Comparison of ENCODE assay signal across 9 mouse cellular contexts in genomic region chr7:19160115-19160514, GRCm38 (mm10). TPM values are rescaled to one million over a fixed set of nuclear protein-coding genes. Genes with fewer than 3 reads are reported as not detected.
DNase-seq lines count a peak whose midpoint lies in the region; ATAC-seq and TF ChIP-seq lines count a peak whose summit lies in the region.
"Had no signal": no experiment of that assay in that cellular context is flagged by ENCODE, and none has a peak within 500 bp of the region (broad histone marks: within the 10 kb centered on the region; RNA-seq: fewer than 3 reads in every experiment).

No protein-coding gene starts in this region.

- intact Hi-C loops in left cerebral cortex, adult 2 months (cut with DNase I) = no loop called here

- peaks cover 3% of the 10 kb centered on the region; the same call in 1 of the 2 replicates for H3K36me3 ChIP-seq in embryonic facial prominence, embryonic 13.5 days
- peaks cover 3% of the 10 kb centered on the region; the same call in 1 of the 2 replicates for H3K36me3 ChIP-seq in midbrain, postnatal 0 days (ENCODE audit: insufficient read depth, low read length)

- H3K4me1 ChIP-seq in embryonic facial prominence, embryonic 13.5 days = peaks cover 46% of the 10 kb centered on the region
- peaks cover 11% of the 10 kb centered on the region; the same call in 1 of the 2 replicates for H3K4me1 ChIP-seq in midbrain, postnatal 0 days (ENCODE audit: insufficient read depth, low read length)

- no peak for TF ChIP-seq CTCF in left cerebral cortex, adult 2 months (IDR thresholded peaks at IDR 0.05)
- no peak for TF ChIP-seq CTCF in midbrain, postnatal 0 days (IDR thresholded peaks at IDR 0.05)

- no peaks in the 10 kb centered on the region for H3K9me3 ChIP-seq in embryonic facial prominence, embryonic 13.5 days
- no peaks in the 10 kb centered on the region for H3K9me3 ChIP-seq in midbrain, postnatal 0 days (ENCODE audit: low read length)

- no peak for DNase-seq in left cerebral cortex, adult 2 months (ENCODE audit: extremely low spot score in 1 of 2, low spot score in 2 of 2)
- DNase-seq in left cerebral cortex, adult 8-10 months (ENCODE audit: low spot score in 2 of 2) = no peak
- DNase-seq in kidney, postnatal 4 days = peak; percentile 66 to 76
- peak; percentile 47 for DNase-seq in midbrain, postnatal 0 days (ENCODE audit: low spot score)
- no peak for DNase-seq in left cerebral cortex, adult 11 months (ENCODE audit: low spot score)
- DNase-seq in gastrocnemius, postnatal 10 days = no peak
- no peak for DNase-seq in cerebellum, adult 9-11 months

- WGBS in embryonic facial prominence, embryonic 13.5 days = under 1% methylated on average over 20 of the region's 20 CpGs
- WGBS in midbrain, postnatal 0 days = 3% methylated on average over 20 of the region's 20 CpGs

- H3K27me3 ChIP-seq in embryonic facial prominence, embryonic 13.5 days = peaks cover 56% of the 10 kb centered on the region
- H3K27me3 ChIP-seq in midbrain, postnatal 0 days (ENCODE audit: insufficient read depth, low read length) = peaks cover 9% of the 10 kb centered on the region; the same call in 1 of the 2 replicates

- peak overlapping the region; percentile 6; the same call in 1 of the 2 replicates for H3K4me3 ChIP-seq in left cerebral cortex, adult 2 months
- peak overlapping the region; percentile 43 for H3K4me3 ChIP-seq in embryonic facial prominence, embryonic 13.5 days
- peak overlapping the region; percentile 23 for H3K4me3 ChIP-seq in midbrain, postnatal 0 days (ENCODE audit: low read depth, low read length)

- ATAC-seq in embryonic facial prominence, embryonic 13.5 days (ENCODE audit: insufficient number of reproducible peaks, insufficient read depth, low FRiP score, low TSS enrichment, low read depth) = peak; percentile 40
- peak; percentile 48 for ATAC-seq in midbrain, postnatal 0 days (ENCODE audit: low FRiP score)

- no peak overlapping the region for H3K27ac ChIP-seq in left cerebral cortex, adult 2 months
- H3K27ac ChIP-seq in embryonic facial prominence, embryonic 13.5 days = no peak overlapping the region
- H3K27ac ChIP-seq in midbrain, postnatal 0 days (ENCODE audit: low read depth, low read length) = no peak overlapping the region

- peak overlapping the region; percentile 52; the same call in 1 of the 2 replicates for H3K9ac ChIP-seq in embryonic facial prominence, embryonic 13.5 days
- H3K9ac ChIP-seq in midbrain, postnatal 0 days (replicated peaks; ENCODE audit: low read length, poor library complexity, severe bottlenecking) = peak overlapping the region; percentile 37

- H3K4me2 ChIP-seq in embryonic facial prominence, embryonic 13.5 days = peak overlapping the region; percentile 68
- peak overlapping the region; percentile 57 for H3K4me2 ChIP-seq in midbrain, postnatal 0 days (ENCODE audit: low read depth, low read length, poor library complexity, severe bottlenecking)

RNA-seq across cellular contexts. Expression of gene Gipr, which starts 5.8 kb away (rescaled TPM):
- 1 to 10 TPM; 1.8 to 1.9 TPM for total RNA-seq in left cerebral cortex, adult 2 months (2021)
- 1 to 10 TPM; 1.2 to 2.5 (median 1.5) TPM for total RNA-seq in left cerebral cortex, adult 8-10 months (2022)
- 0.37 and 0.56 TPM in 2 replicates for polyA plus RNA-seq in embryonic facial prominence, embryonic 13.5 days (2015; fragmentation: Nextera tagmentation; extraction: Ambion mirVana)
- total RNA-seq in midbrain, postnatal 0 days (2014; rRNA removed) = 2.3 and 7.4 TPM in 2 replicates
- polyA plus RNA-seq in midbrain, postnatal 0 days (2015; fragmentation: Nextera tagmentation; extraction: Ambion mirVana) = 1.7 and 2.3 TPM in 2 replicates
- total RNA-seq in gastrocnemius, postnatal 10 days (2021) = under 1 TPM in 1 of 2 experiments, not detected in 1; 0.14 TPM
- total RNA-seq: neutrophil, adult 5-6 weeks had no signal

RNA-seq across cellular contexts. Expression of gene Snrpd2, which starts 10.6 kb away (rescaled TPM):
- total RNA-seq in left cerebral cortex, adult 2 months (2021) = 10 to 100 TPM; 69.8 to 73.3 TPM
- 10 to 100 TPM; 73.5 to 79.4 (median 76.1) TPM for total RNA-seq in left cerebral cortex, adult 8-10 months (2022)
- polyA plus RNA-seq in embryonic facial prominence, embryonic 13.5 days (2015; fragmentation: Nextera tagmentation; extraction: Ambion mirVana) = 137 and 167 TPM in 2 replicates
- total RNA-seq in midbrain, postnatal 0 days (2014; rRNA removed) = 31.4 and 36.7 TPM in 2 replicates
- polyA plus RNA-seq in midbrain, postnatal 0 days (2015; fragmentation: Nextera tagmentation; extraction: Ambion mirVana) = 115 and 116 TPM in 2 replicates
- total RNA-seq in gastrocnemius, postnatal 10 days (2021) = 10 to 100 TPM; 72.9 to 77.4 TPM

RNA-seq across cellular contexts. Expression of gene Qpctl, which starts 11.0 kb away (rescaled TPM):
- 10 to 100 TPM; 14.8 to 16.3 TPM for total RNA-seq in left cerebral cortex, adult 2 months (2021)
- 10 to 100 TPM; 16.5 to 19.2 (median 18.6) TPM for total RNA-seq in left cerebral cortex, adult 8-10 months (2022)
- 15.2 and 16.2 TPM in 2 replicates for polyA plus RNA-seq in embryonic facial prominence, embryonic 13.5 days (2015; fragmentation: Nextera tagmentation; extraction: Ambion mirVana)
- 17.3 and 17.8 TPM in 2 replicates for total RNA-seq in midbrain, postnatal 0 days (2014; rRNA removed)
- 30.2 and 32.5 TPM in 2 replicates for polyA plus RNA-seq in midbrain, postnatal 0 days (2015; fragmentation: Nextera tagmentation; extraction: Ambion mirVana)
- 1 to 10 TPM; 5.0 to 5.5 TPM for total RNA-seq in gastrocnemius, postnatal 10 days (2021)

RNA-seq across cellular contexts. Expression of gene Eml2, which starts 16.1 kb away (rescaled TPM):
- total RNA-seq in left cerebral cortex, adult 2 months (2021) = 100 to 1,000 TPM; 131 to 138 TPM
- 100 to 1,000 TPM; 159 to 188 (median 167) TPM for total RNA-seq in left cerebral cortex, adult 8-10 months (2022)
- polyA plus RNA-seq in embryonic facial prominence, embryonic 13.5 days (2015; fragmentation: Nextera tagmentation; extraction: Ambion mirVana) = 5.1 and 7.2 TPM in 2 replicates
- 83.7 and 89.0 TPM in 2 replicates for total RNA-seq in midbrain, postnatal 0 days (2014; rRNA removed)
- polyA plus RNA-seq in midbrain, postnatal 0 days (2015; fragmentation: Nextera tagmentation; extraction: Ambion mirVana) = 13.1 and 13.4 TPM in 2 replicates
- 10 to 100 TPM; 14.9 to 17.6 TPM for total RNA-seq in gastrocnemius, postnatal 10 days (2021)

RNA-seq across cellular contexts. Expression of gene Fbxo46, which starts 40.5 kb away (rescaled TPM):
- 10 to 100 TPM; 13.4 to 14.3 TPM for total RNA-seq in left cerebral cortex, adult 2 months (2021)
- total RNA-seq in left cerebral cortex, adult 8-10 months (2022) = 10 to 100 TPM; 13.2 to 15.7 (median 14.2) TPM
- polyA plus RNA-seq in embryonic facial prominence, embryonic 13.5 days (2015; fragmentation: Nextera tagmentation; extraction: Ambion mirVana) = 15.3 and 16.6 TPM in 2 replicates
- 19.8 and 20.6 TPM in 2 replicates for total RNA-seq in midbrain, postnatal 0 days (2014; rRNA removed)
- 9.9 and 11.6 TPM in 2 replicates for polyA plus RNA-seq in midbrain, postnatal 0 days (2015; fragmentation: Nextera tagmentation; extraction: Ambion mirVana)
- total RNA-seq in gastrocnemius, postnatal 10 days (2021) = 1 to 10 TPM; 2.7 to 4.2 TPM

Comparison
In these comparisons a context has a peak if more than half of its experiments do, and no peak if none do; other contexts are left out.
1. DNase-seq: peak in kidney, postnatal 4 days (2 of 2) and midbrain, postnatal 0 days (single experiment); none in left cerebral cortex, adult 2 months (0 of 2), left cerebral cortex, adult 8-10 months (0 of 2), left cerebral cortex, adult 11 months (single experiment), gastrocnemius, postnatal 10 days (single experiment) and cerebellum, adult 9-11 months (single experiment).
2. Peak in every context shown above with its lines, with median percentiles within 50 percentile points of each other: H3K4me3 ChIP-seq.